Mouse (Mus musculus) liver, postnatal 0 days (tissue): ENCODE measurements around the gene Vmn1r4. TPM values are rescaled to one million over a fixed set of nuclear protein-coding genes. Genes with fewer than 3 reads are reported as not detected.

Source experiments
- ATAC-seq: fragments of 200-750 bp; cut with Nextera tagmentation; 2 replicates; pipeline ENCODE4 v1.8.0; 2017; ENCODE audit warnings: mild to moderate bottlenecking, moderate library complexity
- DNase-seq: peaks from one replicate; pipeline ENCODE4 v3.0.0-alpha.2; 2016
- H3K27ac ChIP-seq: fragments of 300-500 bp; sonication (generic); 2 replicates; pipeline ENCODE4 v1.5.1; 2014; ENCODE audit warnings: antibody characterized with exemption, moderate library complexity, mild to moderate bottlenecking, low read depth
- H3K27me3 ChIP-seq: fragments of 300-500 bp; sonication (generic); 2 replicates; pipeline ENCODE4 v1.6.1; 2014; ENCODE audit warnings: low read length, control low read depth, mixed read lengths; ENCODE audit not compliant: insufficient read depth
- H3K36me3 ChIP-seq: fragments of 300-500 bp; sonication (generic); replicated peaks from 2 replicates; pipeline ENCODE4 v1.6.1; 2014; ENCODE audit warnings: mild to moderate bottlenecking, control low read depth, low read length, moderate library complexity, mixed read lengths; ENCODE audit not compliant: insufficient read depth
- H3K4me1 ChIP-seq: fragments of 300-500 bp; sonication (generic); 2 replicates; pipeline ENCODE4 v1.6.1; 2014; ENCODE audit warnings: antibody characterized with exemption, mild to moderate bottlenecking, control low read depth; ENCODE audit not compliant: insufficient read depth
- H3K4me2 ChIP-seq: fragments of 300-500 bp; sonication (generic); 2 replicates; pipeline ENCODE4 v1.6.1; 2014; ENCODE audit warnings: low read depth, mild to moderate bottlenecking, low read length, moderate library complexity, mixed read lengths
- H3K4me3 ChIP-seq: fragments of 300-500 bp; sonication (generic); 2 replicates; pipeline ENCODE4 v1.5.1; 2014; ENCODE audit warnings: low read depth, low read length
- H3K9ac ChIP-seq: fragments of 300-500 bp; sonication (generic); replicated peaks from 2 replicates; pipeline ENCODE4 v1.6.1; 2014; ENCODE audit warnings: mild to moderate bottlenecking, moderate library complexity
- H3K9me3 ChIP-seq: fragments of 300-500 bp; sonication (generic); 2 replicates; pipeline ENCODE4 v1.6.1; 2016; ENCODE audit warnings: mild to moderate bottlenecking, control low read depth, low read length, mixed read lengths
- CTCF ChIP-seq: sonication (generic); IDR thresholded peaks from 2 replicates; pipeline ENCODE4 v1.5.1; 2016; ENCODE audit warnings: antibody characterized with exemption, low read depth
- EP300 ChIP-seq: IDR thresholded peaks from 2 replicates; pipeline ENCODE4 v1.6.1; 2016; ENCODE audit warnings: antibody characterized with exemption, low read depth, mild to moderate bottlenecking
- WGBS: fragments of 180-500 bp; shearing (Covaris S2); extraction: QIAGEN DNeasy Blood & Tissue Kit; methylation state at CpG from one replicate; pipeline ENCODE4 v1.1.7; 2014; ENCODE audit not compliant: insufficient replicate concordance; 5-methylcytosine and 5-hydroxymethylcytosine counted together
- polyA plus RNA-seq: library from polyadenylated mRNA; unstranded; fragments of >200 nt; fragmentation: Nextera tagmentation; extraction: Ambion mirVana; gene quantifications from 2 replicates; pipeline ENCODE4 v1.2.1, GENCODE M21; 2015

Vmn1r4 gene
- polyA plus RNA-seq, 1 experiment from 2014 or later: 0.26 TPM

- DNase-seq: no peak
- Histone ChIP-seq H3K9me3 (no peaks in the 10 kb centered on the region), H3K4me1 (peaks cover 32% of the 10 kb centered on the region), H3K4me2 (peak overlapping the region; percentile 68), H3K27ac (peak overlapping the region; percentile 4; the same call in 1 of the 2 replicates), H3K27me3 (no peaks in the 10 kb centered on the region), H3K36me3 (peaks cover 19% of the 10 kb centered on the region; the same call in 1 of the 2 replicates), H3K9ac (peak overlapping the region; percentile 47), H3K4me3 (peak overlapping the region; percentile 46)
- no peak for TF ChIP-seq CTCF
- no peak for TF ChIP-seq EP300
- 72% methylated on average over 3 of the region's 3 CpGs for WGBS
- no peak for ATAC-seq
These were observed 24.2 kb upstream of the Vmn1r4 start for GRCm38 (mm10) chr6:56899601-56900000.

GRCm38 (mm10) chr6:56901336-56901735, 22.5 kb upstream of the Vmn1r4 start:
- Histone ChIP-seq H3K27me3 (no peaks in the 10 kb centered on the region), H3K4me3 (peak overlapping the region; percentile 46), H3K4me2 (peak overlapping the region; percentile 68), H3K4me1 (peaks cover 48% of the 10 kb centered on the region), H3K36me3 (peaks cover 14% of the 10 kb centered on the region; the same call in 1 of the 2 replicates), H3K9me3 (no peaks in the 10 kb centered on the region), H3K9ac (peak overlapping the region; percentile 55), H3K27ac (peak overlapping the region; percentile 98)
- no peak for ATAC-seq
- DNase-seq: no peak
- TF ChIP-seq EP300 (no peak), CTCF (no peak)
- 46% methylated on average over 3 of the region's 3 CpGs for WGBS

GRCm38 (mm10) chr6:56901824-56902386, 21.9 kb upstream of the Vmn1r4 start:
- peak; percentile 80 for DNase-seq
- Histone ChIP-seq H3K9ac (peak overlapping the region; percentile 55), H3K4me3 (peak overlapping the region; percentile 46), H3K4me1 (peaks cover 53% of the 10 kb centered on the region), H3K36me3 (peaks cover 9% of the 10 kb centered on the region; the same call in 1 of the 2 replicates), H3K27me3 (no peaks in the 10 kb centered on the region), H3K9me3 (no peaks in the 10 kb centered on the region), H3K27ac (peak overlapping the region; percentile 98), H3K4me2 (peak overlapping the region; percentile 68)
- WGBS: 9% methylated on average over 12 of the region's 12 CpGs
- ATAC-seq: peak; percentile 57
- TF ChIP-seq EP300: peak; percentile 64; the same call in 1 of the 2 replicates
- TF ChIP-seq CTCF: 0 out of 2 replicates have a peak, but pooled peaks have one; percentile 11

GRCm38 (mm10) chr6:56902606-56903520, 21.0 kb upstream of the Vmn1r4 start:
- H3K9ac ChIP-seq: peak overlapping the region; percentile 55
- H3K4me1 ChIP-seq: peaks cover 61% of the 10 kb centered on the region
- H3K4me3 ChIP-seq: peak overlapping the region; percentile 46
- DNase-seq: peak; percentile 62
- peak overlapping the region; percentile 98 for H3K27ac ChIP-seq
- H3K36me3 ChIP-seq: peaks cover 2% of the 10 kb centered on the region; the same call in 1 of the 2 replicates
- TF ChIP-seq EP300: peak; percentile 96
- TF ChIP-seq CTCF: peak; percentile 48
- ATAC-seq: peak; percentile 75
- peak overlapping the region; percentile 68 for H3K4me2 ChIP-seq
- H3K9me3 ChIP-seq: no peaks in the 10 kb centered on the region
- no peaks in the 10 kb centered on the region for H3K27me3 ChIP-seq
- 44% methylated on average over 7 of the region's 7 CpGs for WGBS

GRCm38 (mm10) chr6:56903831-56904230, 20.0 kb upstream of the Vmn1r4 start:
- H3K4me3 ChIP-seq: 0 out of 2 replicates have a peak overlapping the region, but pooled peaks have one; percentile 0
- peaks cover 67% of the 10 kb centered on the region for H3K4me1 ChIP-seq
- TF ChIP-seq EP300 (no peak), CTCF (no peak)
- DNase-seq (no peak), ATAC-seq (peak; percentile 28)
- H3K27ac ChIP-seq: peak overlapping the region; percentile 98
- H3K9me3 ChIP-seq: no peaks in the 10 kb centered on the region
- peak overlapping the region; percentile 51 for H3K9ac ChIP-seq
- WGBS: 41% methylated on average over 6 of the region's 6 CpGs
- no peaks in the 10 kb centered on the region for H3K27me3 ChIP-seq
- H3K36me3 ChIP-seq: peaks cover 7% of the 10 kb centered on the region; the same call in 1 of the 2 replicates
- peak overlapping the region; percentile 68 for H3K4me2 ChIP-seq

GRCm38 (mm10) chr6:56904330-56904729, 19.5 kb upstream of the Vmn1r4 start:
- no peak for TF ChIP-seq CTCF
- no peak for TF ChIP-seq EP300
- Histone ChIP-seq H3K36me3 (peaks cover 7% of the 10 kb centered on the region; the same call in 1 of the 2 replicates), H3K4me1 (peaks cover 69% of the 10 kb centered on the region), H3K9me3 (no peaks in the 10 kb centered on the region), H3K9ac (peak overlapping the region; percentile 51), H3K27ac (peak overlapping the region; percentile 98), H3K27me3 (no peaks in the 10 kb centered on the region), H3K4me2 (peak overlapping the region; percentile 68), H3K4me3 (0 out of 2 replicates have a peak overlapping the region, but pooled peaks have one; percentile 0)
- DNase-seq (no peak), ATAC-seq (no peak)
- WGBS: 93% methylated on average over 1 of the region's 1 CpGs
